Mouse (Mus musculus) urinary bladder, postnatal 25 days (tissue): ENCODE measurements around the gene Rhbdd2.

Experiments used
- DNase-seq: peaks from one replicate; pipeline ENCODE4 v3.0.0; 2022; ENCODE audit warnings: low spot score

The Rhbdd2 gene

GRCm38 (mm10) chr5:135682009-135682408 is 49.6 kb downstream of the Rhbdd2 start:
- no peak for DNase-seq

- DNase-seq = no peak
These were observed 50.6 kb downstream of the Rhbdd2 start for GRCm38 (mm10) chr5:135682942-135683570.

GRCm38 (mm10) chr5:135690401-135690800 is 58.0 kb downstream of the Rhbdd2 start:
- no peak for DNase-seq

GRCm38 (mm10) chr5:135691266-135691665 is 58.8 kb downstream of the Rhbdd2 start:
- DNase-seq = no peak

- DNase-seq = no peak
These were observed 60.9 kb downstream of the Rhbdd2 start for GRCm38 (mm10) chr5:135693281-135693853.

- DNase-seq = no peak
These were observed 62.9 kb downstream of the Rhbdd2 start for GRCm38 (mm10) chr5:135695277-135695721.
